Mouse (Mus musculus): Measurements from ENCODE around the gene Fank1.

DNA sequence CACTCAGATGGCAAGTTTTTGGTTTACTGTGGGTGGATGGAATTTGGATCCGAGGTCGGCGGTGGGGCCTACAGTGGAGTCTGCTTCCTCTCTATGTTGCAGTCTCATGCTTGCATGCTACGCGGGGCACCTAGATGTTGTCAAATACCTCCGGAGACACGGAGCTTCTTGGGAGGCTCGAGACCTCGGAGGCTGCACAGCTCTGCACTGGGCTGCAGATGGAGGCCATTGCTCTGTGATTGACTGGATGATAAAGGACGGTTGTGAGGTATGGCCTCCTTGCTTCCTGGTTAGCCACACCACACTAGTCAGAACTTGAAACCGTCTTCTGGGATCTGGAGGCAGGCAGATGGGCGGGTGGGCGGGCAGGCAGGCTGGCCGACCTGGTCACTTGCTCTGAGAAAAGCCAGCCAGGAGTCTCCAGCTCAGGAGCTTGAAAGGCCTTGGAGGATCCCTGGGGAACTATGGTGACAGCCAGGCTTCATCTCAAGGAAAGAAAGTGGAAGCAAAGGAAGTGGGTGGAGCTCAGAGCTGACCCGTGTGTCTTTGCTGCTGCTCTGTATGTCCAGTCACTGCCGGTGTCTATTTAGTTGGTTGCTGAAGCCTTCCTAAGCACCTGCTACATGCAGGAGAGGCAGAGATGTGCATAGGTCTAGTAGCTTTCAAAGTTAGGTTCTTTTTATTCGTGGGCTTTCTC is 100.1 kb downstream of the Fank1 start:
- no peak for TF ChIP-seq CTCF (IDR thresholded peaks at IDR 0.05; ENCODE audit: low read depth)
- TF ChIP-seq EP300 (IDR thresholded peaks at IDR 0.05; ENCODE audit: low read depth) = no peak
